Mouse (Mus musculus): ENCODE results near the gene Pdzk1ip1.

GRCm38 (mm10) chr4:115074789-115075188 is 13.7 kb upstream of the Pdzk1ip1 start:
- TF ChIP-seq POLR2A (IDR thresholded peaks at IDR 0.05; ENCODE audit: control insufficient read depth, extremely low read depth, insufficient read depth, low read length, poor library complexity) (no peak), CTCF (IDR thresholded peaks at IDR 0.05; ENCODE audit: borderline replicate concordance, control insufficient read depth, extremely low read depth, insufficient read depth, low read length, poor library complexity) (no peak)
